Mouse (Mus musculus) heart, postnatal 0 days (tissue): ENCODE data around the gene Acvrl1.

Experiments used
- CTCF ChIP-seq: IDR thresholded peaks from 2 replicates; pipeline ENCODE4 v1.5.1; 2016; ENCODE audit warnings: antibody characterized with exemption, control low read depth, low read depth
- EP300 ChIP-seq: IDR thresholded peaks from 2 replicates; pipeline ENCODE4 v1.6.1; 2016; ENCODE audit warnings: antibody characterized with exemption, low read depth

DNA sequence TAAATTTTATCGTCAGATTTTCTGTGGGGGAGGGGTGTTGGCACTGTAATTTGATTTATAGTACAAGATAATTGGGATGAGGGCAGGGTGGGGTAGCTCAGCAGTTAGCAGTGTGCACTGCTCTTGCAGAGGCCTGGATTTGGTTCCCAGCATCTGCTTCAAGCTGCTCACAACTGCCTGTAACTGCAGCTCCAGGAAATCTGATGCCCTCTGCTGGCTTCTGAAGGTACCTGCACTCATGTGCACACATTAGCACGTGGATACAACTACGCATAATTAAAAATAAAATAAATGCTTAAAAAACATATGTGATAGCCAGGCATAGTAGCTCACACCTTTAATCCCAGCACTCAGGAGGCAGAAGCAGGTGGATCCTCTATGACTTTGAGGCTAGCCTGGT, 57.2 kb downstream of the Acvrl1 start:
- TF ChIP-seq EP300 = no peak
- no peak for TF ChIP-seq CTCF
